Mouse (Mus musculus): ENCODE data around the gene Rcbtb1. TPM values are rescaled to one million over a fixed set of nuclear protein-coding genes. Genes with fewer than 3 reads are reported as not detected.

The Rcbtb1 gene
- polyA plus RNA-seq (2015; fragmentation: Nextera tagmentation; extraction: Ambion mirVana) = 28.3 and 34.6 TPM in 2 replicates

- Histone ChIP-seq H3K9me3 (replicated peaks; ENCODE audit: low read length) (no peaks in the 10 kb centered on the region), H3K4me2 (ENCODE audit: low read length) (peak within 1 kb of the TSS; percentile 71), H3K4me3 (replicated peaks; ENCODE audit: low read depth, low read length) (peak within 1 kb of the TSS; percentile 96), H3K36me3 (ENCODE audit: insufficient read depth, low read length) (no peaks in the 10 kb centered on the region), H3K9ac (ENCODE audit: low read depth, low read length) (peak within 1 kb of the TSS; percentile 97), H3K27me3 (ENCODE audit: insufficient read depth, low read length) (no peaks in the 10 kb centered on the region), H3K4me1 (replicated peaks; ENCODE audit: insufficient read depth, low read length) (no peaks in the 10 kb centered on the region), H3K27ac (peak within 1 kb of the TSS; percentile 96)
- DNase-seq (ENCODE audit: low spot score) = peak; percentile 93
- under 1% methylated on average over 82 of the region's 96 CpGs for WGBS
- ATAC-seq (replicated peaks; ENCODE audit: low FRiP score, low read depth) = peak; percentile 96
- TF ChIP-seq CTCF (IDR thresholded peaks at IDR 0.05; ENCODE audit: low read depth) = peak; percentile 61
Observed at GRCm38 (mm10) chr14:59200711-59201603, at the start of gene Rcbtb1. TSS of gene Rcbtb1 (plus strand) at chr14:59201209.

- Histone ChIP-seq H3K4me1 (replicated peaks; ENCODE audit: insufficient read depth, low read length) (no peaks in the 10 kb centered on the region), H3K4me3 (replicated peaks; ENCODE audit: low read depth, low read length) (no peak overlapping the region), H3K4me2 (ENCODE audit: low read length) (no peak overlapping the region), H3K36me3 (ENCODE audit: insufficient read depth, low read length) (no peaks in the 10 kb centered on the region), H3K9me3 (replicated peaks; ENCODE audit: low read length) (no peaks in the 10 kb centered on the region), H3K27ac (no peak overlapping the region), H3K27me3 (ENCODE audit: insufficient read depth, low read length) (no peaks in the 10 kb centered on the region), H3K9ac (ENCODE audit: low read depth, low read length) (no peak overlapping the region)
- peak; percentile 70 for TF ChIP-seq CTCF (IDR thresholded peaks at IDR 0.05; ENCODE audit: low read depth)
- ATAC-seq (replicated peaks; ENCODE audit: low FRiP score, low read depth) = no peak
- peak; percentile 77 for DNase-seq (ENCODE audit: low spot score)
- WGBS = 77% methylated on average over 2 of the region's 2 CpGs
Observed at GRCm38 (mm10) chr14:59155589-59155988, 45.4 kb upstream of the Rcbtb1 start.

- no peak for TF ChIP-seq CTCF (IDR thresholded peaks at IDR 0.05; ENCODE audit: low read depth)
- peak; percentile 27 for DNase-seq (ENCODE audit: low spot score)
Observed at GRCm38 (mm10) chr14:59157016-59157698, 43.9 kb upstream of the Rcbtb1 start.

GRCm38 (mm10) chr14:59178649-59179048 is 22.4 kb upstream of the Rcbtb1 start, which contains the start of gene Gm5142:
TSS of gene Gm5142 (minus strand) at chr14:59178749.
- 88% methylated on average over 3 of the region's 3 CpGs for WGBS

More at GRCm38 (mm10) chr14:59157016-59157698, 43.9 kb upstream of the Rcbtb1 start:
- no peak overlapping the region for H3K27ac ChIP-seq
- no peaks in the 10 kb centered on the region for H3K36me3 ChIP-seq (ENCODE audit: insufficient read depth, low read length)
- ATAC-seq (replicated peaks; ENCODE audit: low FRiP score, low read depth) = no peak
- 63% methylated on average over 3 of the region's 3 CpGs for WGBS
- H3K4me3 ChIP-seq (replicated peaks; ENCODE audit: low read depth, low read length) = no peak overlapping the region
- no peaks in the 10 kb centered on the region for H3K4me1 ChIP-seq (replicated peaks; ENCODE audit: insufficient read depth, low read length)
- H3K4me2 ChIP-seq (ENCODE audit: low read length) = no peak overlapping the region
- H3K9ac ChIP-seq (ENCODE audit: low read depth, low read length) = no peak overlapping the region
- H3K9me3 ChIP-seq (replicated peaks; ENCODE audit: low read length) = no peaks in the 10 kb centered on the region
- no peaks in the 10 kb centered on the region for H3K27me3 ChIP-seq (ENCODE audit: insufficient read depth, low read length)

GRCm38 (mm10) chr14:59182732-59183131 is 18.3 kb upstream of the Rcbtb1 start:
- Histone ChIP-seq H3K36me3 (ENCODE audit: insufficient read depth, low read length) (no peaks in the 10 kb centered on the region), H3K9me3 (replicated peaks; ENCODE audit: low read length) (no peaks in the 10 kb centered on the region), H3K27ac (no peak overlapping the region), H3K27me3 (ENCODE audit: insufficient read depth, low read length) (no peaks in the 10 kb centered on the region), H3K4me2 (ENCODE audit: low read length) (no peak overlapping the region), H3K4me3 (replicated peaks; ENCODE audit: low read depth, low read length) (no peak overlapping the region), H3K4me1 (replicated peaks; ENCODE audit: insufficient read depth, low read length) (no peaks in the 10 kb centered on the region), H3K9ac (ENCODE audit: low read depth, low read length) (no peak overlapping the region)
- DNase-seq (ENCODE audit: low spot score) (no peak), ATAC-seq (replicated peaks; ENCODE audit: low FRiP score, low read depth) (no peak)
- no peak for TF ChIP-seq CTCF (IDR thresholded peaks at IDR 0.05; ENCODE audit: low read depth)
- 68% methylated on average over 2 of the region's 2 CpGs for WGBS

More at GRCm38 (mm10) chr14:59178649-59179048, 22.4 kb upstream of the Rcbtb1 start, which contains the start of gene Gm5142:
- no peak within 1 kb of the TSS for H3K4me3 ChIP-seq (replicated peaks; ENCODE audit: low read depth, low read length)
- H3K9me3 ChIP-seq (replicated peaks; ENCODE audit: low read length) = no peaks in the 10 kb centered on the region
- TF ChIP-seq CTCF (IDR thresholded peaks at IDR 0.05; ENCODE audit: low read depth) = no peak
- H3K4me2 ChIP-seq (ENCODE audit: low read length) = no peak within 1 kb of the TSS
- DNase-seq (ENCODE audit: low spot score) (no peak), ATAC-seq (replicated peaks; ENCODE audit: low FRiP score, low read depth) (no peak)
- no peaks in the 10 kb centered on the region for H3K27me3 ChIP-seq (ENCODE audit: insufficient read depth, low read length)
- no peak within 1 kb of the TSS for H3K9ac ChIP-seq (ENCODE audit: low read depth, low read length)
- no peaks in the 10 kb centered on the region for H3K4me1 ChIP-seq (replicated peaks; ENCODE audit: insufficient read depth, low read length)
- H3K27ac ChIP-seq = no peak within 1 kb of the TSS
- no peaks in the 10 kb centered on the region for H3K36me3 ChIP-seq (ENCODE audit: insufficient read depth, low read length)

- Histone ChIP-seq H3K4me1 (replicated peaks; ENCODE audit: insufficient read depth, low read length) (no peaks in the 10 kb centered on the region), H3K27ac (no peak overlapping the region), H3K27me3 (ENCODE audit: insufficient read depth, low read length) (no peaks in the 10 kb centered on the region), H3K36me3 (ENCODE audit: insufficient read depth, low read length) (no peaks in the 10 kb centered on the region), H3K4me2 (ENCODE audit: low read length) (no peak overlapping the region), H3K4me3 (replicated peaks; ENCODE audit: low read depth, low read length) (no peak overlapping the region), H3K9ac (ENCODE audit: low read depth, low read length) (no peak overlapping the region), H3K9me3 (replicated peaks; ENCODE audit: low read length) (no peaks in the 10 kb centered on the region)
- no peak for DNase-seq (ENCODE audit: low spot score)
- no peak for ATAC-seq (replicated peaks; ENCODE audit: low FRiP score, low read depth)
- TF ChIP-seq CTCF (IDR thresholded peaks at IDR 0.05; ENCODE audit: low read depth) = no peak
Observed at GRCm38 (mm10) chr14:59185514-59185913, 15.5 kb upstream of the Rcbtb1 start.

Data from kidney, postnatal 0 days (tissue).